Mouse (Mus musculus) kidney, adult 2 months (tissue): Measurements from ENCODE around the gene Fam13c.

Source experiments
- CTCF ChIP-seq: fragments of 200-500 bp; conservative IDR thresholded peaks from 2 replicates; pipeline ENCODE4 v1.5.1; 2011; ENCODE audit warnings: low read depth, mild to moderate bottlenecking, control low read depth, low read length, moderate library complexity, mixed read lengths; ENCODE audit not compliant: insufficient read depth, insufficient read length
- POLR2A ChIP-seq: fragments of 200-500 bp; IDR thresholded peaks from one replicate; pipeline ENCODE4 v1.6.1; 2011; ENCODE audit warnings: low read depth, low read length, control low read depth

GRCm38 (mm10) chr10:70477741-70478145 lies 37.5 kb downstream of the Fam13c start:
- no peak for TF ChIP-seq CTCF
- TF ChIP-seq POLR2A = no peak
